Mouse (Mus musculus) neural tube, embryonic 10.5 days (tissue): ENCODE measurements around the gene Sirt6.
"Not testable (repeated sequence)": the region's sequence is repeated elsewhere in the genome, so short reads cannot be mapped to it uniquely, and the experiment has no call there.

Experiments
- DNase-seq: peaks from one replicate; pipeline ENCODE4 v3.0.0-alpha.2; 2017; ENCODE audit warnings: low spot score; ENCODE audit errors: extremely low spot score

Sirt6 gene

DNA sequence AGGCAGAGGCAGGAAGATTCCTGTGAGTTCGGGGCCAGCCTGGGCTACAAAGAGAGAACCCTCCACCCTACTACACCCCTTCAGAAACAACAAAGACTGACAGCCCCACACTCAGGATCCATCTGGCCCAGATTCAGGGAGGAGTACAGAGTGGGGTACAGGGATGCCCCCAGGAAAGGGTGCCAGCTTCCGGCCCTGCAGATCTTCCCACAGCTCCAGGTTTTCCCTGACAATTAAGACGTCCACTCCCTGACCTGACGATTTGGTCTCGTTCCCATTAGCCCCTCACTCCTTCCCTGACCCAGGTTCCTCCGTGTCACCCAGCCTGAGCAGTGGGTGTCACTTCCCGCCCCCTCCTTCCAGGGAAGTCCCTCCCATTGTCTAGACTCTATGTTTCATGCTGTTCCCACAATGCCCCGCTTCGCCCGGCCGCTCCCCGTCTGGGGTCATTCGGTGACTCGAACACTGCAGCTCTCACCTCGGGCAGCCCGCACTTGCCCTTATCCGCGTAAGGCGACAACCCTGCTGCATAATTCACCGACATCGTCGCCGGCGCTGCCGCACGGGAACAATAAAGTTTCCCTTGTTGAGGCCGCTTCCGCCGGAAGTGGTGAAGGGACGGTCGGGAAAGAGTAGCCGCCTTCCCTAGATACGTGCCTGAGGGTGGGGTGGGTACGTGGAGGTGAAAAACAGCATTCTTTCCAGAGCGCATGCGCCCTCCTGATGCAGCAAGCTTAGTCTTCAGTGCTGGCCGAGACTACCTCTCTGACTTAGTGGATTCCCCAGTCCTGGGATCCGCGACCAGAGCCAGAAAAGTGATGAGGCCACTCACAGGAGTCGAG is at the start of gene Sirt6:
Gene Sirt6, minus strand, starts transcription at position 804 of the 842 bp plus-strand sequence.
- peak; percentile 95 for DNase-seq

DNA sequence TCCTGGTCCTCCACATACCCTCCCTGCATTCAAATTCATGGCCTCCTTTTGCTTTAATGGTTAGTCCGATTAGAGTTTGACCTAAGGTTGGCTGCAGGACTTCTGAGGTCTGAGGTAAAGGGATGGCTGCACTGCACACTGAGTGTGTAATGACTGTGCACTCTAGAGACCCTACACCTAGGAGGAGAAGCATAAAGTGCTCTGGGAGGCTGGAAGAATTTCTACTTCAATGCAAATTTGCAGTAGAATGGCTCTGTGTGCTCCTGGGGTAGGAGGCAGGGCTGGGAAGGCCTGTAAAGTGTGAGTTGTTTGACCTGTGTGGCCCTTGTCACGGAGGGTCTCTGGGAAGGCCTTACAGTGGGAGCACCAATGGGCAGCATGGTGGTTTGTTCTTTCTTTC is 28.6 kb upstream of the Sirt6 start:
- no peak for DNase-seq

DNA sequence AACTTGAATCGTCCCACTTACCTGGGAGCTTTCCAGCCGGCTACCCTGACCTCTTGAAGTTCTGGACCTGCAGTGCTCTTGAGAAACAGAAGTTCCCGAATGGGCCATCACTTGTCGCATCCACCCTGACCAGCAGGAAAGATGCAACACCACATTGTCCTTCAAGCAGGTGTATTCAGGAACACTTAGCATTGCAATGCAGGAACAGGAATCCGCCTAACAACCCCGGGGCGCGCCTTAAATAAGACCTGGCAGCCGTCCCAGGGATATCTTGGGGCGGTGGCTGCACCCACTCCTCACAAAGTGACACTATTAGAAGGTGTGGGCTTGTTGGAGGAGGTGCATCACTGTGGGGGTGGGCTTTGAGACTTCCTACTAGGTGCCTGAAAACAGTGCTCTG is 27.6 kb upstream of the Sirt6 start:
- DNase-seq = no peak

DNA sequence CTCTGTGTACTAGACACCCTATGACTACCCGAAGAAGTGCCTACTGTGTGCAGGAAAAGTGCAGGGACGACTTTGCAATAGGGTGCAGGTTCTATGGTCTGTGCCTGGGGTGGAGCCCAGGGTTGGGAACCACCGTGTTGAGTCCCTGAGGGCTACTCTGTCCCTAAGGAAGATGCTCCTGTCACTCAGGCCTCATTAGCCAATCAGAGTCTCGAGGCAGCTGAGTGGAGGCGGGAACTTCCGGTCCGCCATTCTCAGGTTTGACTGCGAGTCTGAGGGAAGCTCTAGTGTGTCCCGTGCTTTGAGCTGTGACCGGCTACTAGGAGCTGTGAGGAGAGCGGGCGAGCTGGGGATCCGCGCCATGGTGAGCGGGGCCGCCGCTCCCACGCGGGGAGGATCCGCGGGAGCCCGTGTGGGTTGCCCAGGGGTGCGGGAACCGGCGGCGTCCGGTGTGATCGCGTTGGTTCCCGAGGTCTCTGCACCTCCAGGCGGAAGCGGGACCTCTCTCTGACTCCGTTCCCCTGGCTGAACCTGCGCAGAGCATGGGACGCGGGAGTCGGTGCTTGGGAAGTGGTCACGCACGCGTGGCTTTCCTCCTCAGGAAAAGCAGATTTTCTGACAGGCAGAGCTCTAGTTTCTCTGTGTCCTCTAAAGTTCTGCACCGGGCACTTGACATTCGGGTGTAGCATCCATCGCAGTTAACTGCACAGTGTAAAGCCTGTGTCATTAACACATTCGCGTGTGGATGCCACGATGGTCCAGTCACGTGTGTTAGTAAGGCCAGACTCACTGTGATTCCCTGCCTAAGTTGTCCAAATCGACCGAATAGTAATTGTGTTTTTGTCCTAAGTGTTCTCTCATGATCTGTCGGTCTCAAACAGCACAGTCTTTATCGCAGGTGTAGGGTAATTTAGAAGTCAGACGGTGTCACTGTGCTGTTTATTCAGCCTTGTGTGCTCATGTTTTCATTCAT is 21.5 kb upstream of the Sirt6 start, which contains the start of gene Gm10778:
Gene Gm10778, plus strand, starts transcription at position 257 of the 973 bp plus-strand sequence.
- DNase-seq = peak; percentile 93

DNA sequence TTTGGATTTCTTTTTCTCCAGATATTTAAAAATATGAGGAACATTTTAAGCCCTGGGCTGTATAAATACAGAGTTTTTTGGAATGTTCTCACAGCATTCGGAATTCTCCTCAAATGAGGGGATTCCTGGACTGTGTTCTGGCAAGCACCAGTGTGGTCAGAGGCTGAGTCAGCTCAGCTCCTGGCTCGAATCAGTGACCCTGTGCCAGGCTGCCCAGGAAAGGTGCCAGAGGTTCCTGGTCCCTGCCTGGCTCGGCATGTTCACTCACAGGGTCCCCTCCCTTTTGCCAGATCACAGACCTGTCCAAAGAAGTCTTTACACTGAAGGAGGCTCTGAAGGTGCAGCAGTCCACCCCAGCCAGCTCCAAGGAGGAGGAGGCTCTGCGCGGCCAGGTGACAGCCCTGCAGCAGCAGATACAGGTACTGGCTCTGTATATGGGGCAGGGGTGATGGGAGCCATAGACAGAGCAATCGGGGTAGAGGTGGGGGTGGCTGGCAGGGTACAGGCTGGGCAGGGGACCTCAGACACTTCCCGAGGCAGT is 18.5 kb upstream of the Sirt6 start:
- no peak for DNase-seq

GRCm38 (mm10) chr10:81645391-81645790 is 17.8 kb upstream of the Sirt6 start:
- DNase-seq = no peak

DNA sequence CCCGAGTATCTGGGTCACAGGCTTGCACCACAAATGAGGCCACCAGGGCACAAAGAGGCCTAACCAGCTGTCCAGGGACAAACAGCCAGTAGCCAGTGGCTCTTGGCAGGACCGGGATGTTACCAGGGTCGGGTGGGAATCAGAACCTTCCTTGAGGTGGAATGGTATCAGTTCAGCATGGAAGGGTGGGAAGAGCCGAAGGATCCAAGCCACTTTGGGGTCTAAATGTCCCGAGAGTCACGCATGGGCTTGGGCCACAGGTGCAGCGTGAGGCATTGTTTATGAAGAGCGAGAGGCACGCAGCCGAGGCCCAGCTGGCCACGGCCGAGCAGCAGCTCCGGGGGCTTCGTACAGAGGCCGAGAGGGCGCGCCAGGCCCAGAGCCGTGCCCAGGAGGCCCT is 17.1 kb upstream of the Sirt6 start:
- no peak for DNase-seq

DNA sequence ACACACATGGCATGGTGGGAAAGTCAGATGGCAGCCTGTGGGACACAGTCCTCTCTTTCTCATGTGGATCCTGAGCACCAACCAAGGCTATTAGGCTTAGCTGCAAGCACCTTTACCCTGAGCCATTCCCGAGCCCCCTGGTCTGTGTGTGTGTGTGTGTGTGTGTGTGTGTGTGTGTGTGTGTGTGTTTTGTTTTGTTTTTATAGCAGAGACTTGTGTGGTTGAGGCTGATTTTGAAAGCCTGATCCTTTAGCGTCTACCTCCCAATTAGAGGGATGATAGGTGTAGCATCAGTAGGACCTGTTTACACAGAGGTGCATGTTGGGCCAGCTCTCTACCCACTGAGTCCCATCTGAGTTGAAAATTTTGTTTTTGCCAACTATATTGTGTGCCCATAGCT is 16.6 kb upstream of the Sirt6 start:
- no peak for DNase-seq

DNA sequence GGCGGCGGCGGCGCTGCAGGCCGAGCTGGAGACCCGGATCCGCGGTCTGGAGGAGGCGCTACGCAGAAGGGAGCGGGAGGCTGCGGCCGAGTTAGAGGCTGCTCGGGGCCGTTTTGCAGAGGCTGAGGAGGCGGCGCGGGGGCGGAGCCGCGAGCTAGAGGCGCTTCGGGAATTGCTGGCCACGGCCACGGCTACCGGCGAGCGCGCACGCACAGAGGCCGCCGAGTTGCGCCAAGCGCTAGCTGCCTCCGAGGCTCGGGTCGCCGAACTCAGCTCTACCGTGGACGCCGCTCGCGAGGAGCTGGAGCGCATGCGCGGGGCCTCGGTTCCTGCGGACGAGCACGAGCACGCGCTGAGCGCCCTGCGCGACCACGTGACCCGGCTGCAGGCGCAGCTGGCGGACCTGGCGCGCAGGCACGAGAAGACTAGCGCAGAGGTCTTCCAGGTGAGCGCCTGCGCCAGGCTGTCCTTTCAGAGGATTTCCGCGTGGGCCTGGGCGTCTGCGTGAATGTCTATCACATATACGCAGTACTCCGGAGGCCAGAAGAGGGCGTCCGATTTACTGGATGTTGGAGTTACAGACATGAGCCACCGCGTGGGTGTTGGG is 16.0 kb upstream of the Sirt6 start:
- DNase-seq = peak; percentile 94

- DNase-seq = peak; percentile 38
Measured at GRCm38 (mm10) chr10:81642648-81643448, 15.3 kb upstream of the Sirt6 start.

- DNase-seq = no peak
Measured at GRCm38 (mm10) chr10:81641978-81642647, 14.5 kb upstream of the Sirt6 start.

GRCm38 (mm10) chr10:81641566-81641965 is 14.0 kb upstream of the Sirt6 start:
- no peak for DNase-seq

GRCm38 (mm10) chr10:81640825-81641224 is 13.2 kb upstream of the Sirt6 start:
- not testable (repeated sequence) for DNase-seq

- no peak for DNase-seq
Measured at GRCm38 (mm10) chr10:81638101-81638500, 10.5 kb upstream of the Sirt6 start.

DNA sequence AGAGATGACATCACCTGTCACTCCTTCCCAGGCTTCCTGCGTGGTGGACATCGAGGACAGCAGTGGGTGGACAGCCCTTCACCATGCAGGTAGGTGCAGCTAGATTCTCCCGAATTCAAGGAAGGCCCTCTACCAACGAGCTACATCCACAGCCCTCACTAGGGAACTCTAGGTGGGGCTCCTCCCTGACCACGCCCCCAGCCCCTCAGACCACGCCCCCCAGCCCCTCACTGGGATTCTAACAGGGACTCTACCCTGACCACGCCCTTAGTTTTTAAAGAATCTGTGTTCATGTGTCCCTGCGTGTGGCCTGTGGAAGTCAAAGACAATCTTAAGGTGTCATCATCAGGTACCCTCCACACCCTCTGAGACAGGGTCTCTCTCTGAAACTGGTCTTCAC is 8.7 kb upstream of the Sirt6 start:
- no peak for DNase-seq

- DNase-seq = peak; percentile 80
Measured at GRCm38 (mm10) chr10:81633253-81634099, 5.9 kb upstream of the Sirt6 start.

DNA sequence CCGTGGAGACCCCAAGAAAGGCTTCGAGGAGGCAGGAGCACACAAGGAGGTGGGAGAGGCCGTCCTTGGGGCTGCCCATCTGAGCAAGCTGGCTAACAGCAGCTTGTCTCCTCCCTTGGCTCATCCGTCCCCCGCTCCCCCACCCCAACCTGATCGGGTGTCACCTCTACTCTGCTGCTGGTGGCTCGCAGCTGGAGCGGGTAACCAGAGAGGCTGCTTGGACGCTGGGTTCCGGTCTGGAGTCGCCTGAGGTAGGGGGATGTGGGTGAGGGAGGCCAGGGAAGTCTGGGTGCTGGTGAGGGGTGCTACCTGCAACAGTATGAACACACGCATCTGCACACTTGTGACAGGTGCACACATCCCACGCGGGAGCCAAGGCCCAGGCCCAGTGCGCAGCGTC is 793 bp upstream of the Sirt6 start, which contains the start of gene Ankrd24:
Gene Ankrd24, plus strand, starts transcription at position 151 of the 400 bp plus-strand sequence.
- DNase-seq = no peak

DNA sequence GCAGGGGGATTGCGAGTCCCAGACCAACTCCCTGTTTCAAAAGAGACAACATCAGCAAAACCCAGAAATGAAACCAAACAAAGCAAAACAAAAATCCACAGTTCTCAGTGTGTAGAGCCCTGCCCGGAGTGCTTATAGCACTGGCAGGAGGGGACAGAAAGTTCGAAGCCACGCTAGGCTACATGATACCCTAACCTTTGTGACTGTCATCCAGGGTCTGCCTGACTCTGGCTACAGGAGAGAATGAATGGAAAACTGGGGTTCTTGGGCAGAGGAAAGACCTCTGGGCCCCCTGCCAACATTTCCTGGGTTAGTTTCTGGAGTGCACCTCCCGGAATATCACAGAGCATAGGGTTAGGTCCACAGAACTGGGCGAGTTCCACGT is 231 bp upstream of the Sirt6 start:
- no peak for DNase-seq
